Mouse (Mus musculus) liver, embryonic 14.5 days (tissue): ENCODE results near the gene St14. TPM values are rescaled to one million over a fixed set of nuclear protein-coding genes. Genes with fewer than 3 reads are reported as not detected.

Experiments used
- ATAC-seq: fragments of 200-750 bp; cut with Nextera tagmentation; 2 replicates; pipeline ENCODE4 v1.8.0; 2017; ENCODE audit warnings: moderate number of reproducible peaks, mild to moderate bottlenecking, moderate library complexity; ENCODE audit not compliant: insufficient read depth
- DNase-seq, 3 experiments: peaks; one replicate each; pipeline ENCODE4 v3.0.0-alpha.2; 2012 to 2013; ENCODE audit warnings: low read depth in 3 of 3, low spot score in 3 of 3
- H3K27ac ChIP-seq: fragments of 300-500 bp; sonication (generic); 2 replicates; pipeline ENCODE4 v1.5.1; 2014; ENCODE audit warnings: moderate library complexity, mild to moderate bottlenecking, control low read depth, inconsistent platforms
- H3K27me3 ChIP-seq: fragments of 300-500 bp; sonication (generic); 2 replicates; pipeline ENCODE4 v1.6.1; 2014; ENCODE audit warnings: mild to moderate bottlenecking, low read length, moderate library complexity; ENCODE audit not compliant: control insufficient read depth, insufficient read depth
- H3K36me3 ChIP-seq: fragments of 300-500 bp; sonication (generic); replicated peaks from 2 replicates; pipeline ENCODE4 v1.6.1; 2014; ENCODE audit warnings: low read depth; ENCODE audit not compliant: control insufficient read depth, insufficient read depth
- H3K4me1 ChIP-seq, 2 experiments: fragments of 200-500 bp in 1 of 2; fragments of 300-500 bp in 1 of 2; sonication (generic) in 1 of 2; replicated peaks; 2 replicates each; pipeline ENCODE4 v1.6.1; 2012 to 2014; ENCODE audit warnings: antibody characterized with exemption in 1 of 2, inconsistent platforms in 1 of 2, low read length in 1 of 2; ENCODE audit not compliant: control insufficient read depth in 2 of 2, insufficient read depth in 2 of 2
- H3K4me2 ChIP-seq: fragments of 300-500 bp; sonication (generic); 2 replicates; pipeline ENCODE4 v1.6.1; 2014; ENCODE audit warnings: low read depth, mild to moderate bottlenecking, control low read depth, moderate library complexity
- H3K4me3 ChIP-seq, 2 experiments: fragments of 200-500 bp in 1 of 2; fragments of 300-500 bp in 1 of 2; sonication (generic) in 1 of 2; 2 replicates each; pipeline ENCODE4 v1.5.1; 2012 to 2014; ENCODE audit warnings: low read depth in 2 of 2, low read length in 2 of 2, mild to moderate bottlenecking in 2 of 2, control low read depth in 1 of 2, inconsistent platforms in 1 of 2, moderate library complexity in 1 of 2; ENCODE audit not compliant: insufficient read depth in 1 of 2
- H3K9ac ChIP-seq: fragments of 300-500 bp; sonication (generic); replicated peaks from 2 replicates; pipeline ENCODE4 v1.6.1; 2014; ENCODE audit warnings: mild to moderate bottlenecking, control low read depth, moderate library complexity
- H3K9me3 ChIP-seq: fragments of 300-500 bp; sonication (generic); 2 replicates; pipeline ENCODE4 v1.6.1; 2016; ENCODE audit warnings: low read length, mixed read lengths; ENCODE audit not compliant: control insufficient read depth
- CTCF ChIP-seq: IDR thresholded peaks from 2 replicates; pipeline ENCODE4 v1.5.1; 2016; ENCODE audit warnings: antibody characterized with exemption, low read depth, control low read depth
- EP300 ChIP-seq: IDR thresholded peaks from 2 replicates; pipeline ENCODE4 v1.6.1; 2016; ENCODE audit warnings: antibody characterized with exemption, low read depth
- WGBS: fragments of 180-500 bp; shearing (Covaris S2); extraction: QIAGEN DNeasy Blood & Tissue Kit; methylation state at CpG from one replicate; pipeline ENCODE4 v1.1.7; 2014; ENCODE audit not compliant: insufficient replicate concordance; 5-methylcytosine and 5-hydroxymethylcytosine counted together
- polyA plus RNA-seq, 2 experiments: library from polyadenylated mRNA; depleted of rRNA in 1 of 2; stranded (reverse) in 1 of 2; unstranded in 1 of 2; fragments of >200 nt; fragmentation: Nextera tagmentation in 1 of 2; extraction: Ambion mirVana in 1 of 2; gene quantifications; 2 replicates each; pipeline versions ENCODE4 v1.2.1 to v1.2.3; 2012 to 2014

St14 gene
- polyA plus RNA-seq, 2 experiments: 0.33 to 0.37 TPM

GRCm38 (mm10) chr9:31090081-31091023 lies 41.3 kb downstream of the St14 start:
- ATAC-seq: no peak
- no peak overlapping the region for H3K4me3 ChIP-seq
- WGBS: 56% methylated on average over 29 of the region's 29 CpGs
- H3K27ac ChIP-seq: no peak overlapping the region
- H3K9me3 ChIP-seq: no peaks in the 10 kb centered on the region
- no peaks in the 10 kb centered on the region for H3K36me3 ChIP-seq
- no peaks in the 10 kb centered on the region for H3K4me1 ChIP-seq
- no peak for TF ChIP-seq EP300
- no peak for TF ChIP-seq CTCF
- H3K9ac ChIP-seq: no peak overlapping the region
- no peaks in the 10 kb centered on the region for H3K27me3 ChIP-seq
- no peak overlapping the region for H3K4me2 ChIP-seq
- no peak for DNase-seq

GRCm38 (mm10) chr9:31089541-31089940 lies 42.1 kb downstream of the St14 start:
- Histone ChIP-seq H3K4me3 (no peak overlapping the region), H3K9me3 (no peaks in the 10 kb centered on the region), H3K27me3 (no peaks in the 10 kb centered on the region), H3K9ac (no peak overlapping the region), H3K36me3 (no peaks in the 10 kb centered on the region), H3K27ac (no peak overlapping the region), H3K4me1 (no peaks in the 10 kb centered on the region), H3K4me2 (no peak overlapping the region)
- no peak for TF ChIP-seq CTCF
- TF ChIP-seq EP300: no peak
- no peak for ATAC-seq
- DNase-seq: no peak
- WGBS: 64% methylated on average over 9 of the region's 9 CpGs

GRCm38 (mm10) chr9:31088883-31089282 lies 42.8 kb downstream of the St14 start:
- Histone ChIP-seq H3K27ac (no peak overlapping the region), H3K36me3 (no peaks in the 10 kb centered on the region), H3K4me3 (no peak overlapping the region), H3K9ac (no peak overlapping the region), H3K4me2 (no peak overlapping the region), H3K9me3 (no peaks in the 10 kb centered on the region), H3K4me1 (0 out of 4 replicates have a peak, but pooled peaks cover 0 to 3% of the 10 kb centered on the region in 2 experiments), H3K27me3 (no peaks in the 10 kb centered on the region)
- DNase-seq: no peak
- TF ChIP-seq EP300 (no peak), CTCF (no peak)
- no peak for ATAC-seq
- 53% methylated on average over 4 of the region's 4 CpGs for WGBS

- H3K4me2 ChIP-seq: no peak overlapping the region
- no peaks in the 10 kb centered on the region for H3K27me3 ChIP-seq
- no peak overlapping the region for H3K27ac ChIP-seq
- ATAC-seq (no peak), DNase-seq (no peak)
- H3K4me1 ChIP-seq: 0 out of 4 replicates have a peak, but pooled peaks cover 0 to 3% of the 10 kb centered on the region in 2 experiments
- H3K9me3 ChIP-seq: no peaks in the 10 kb centered on the region
- no peak overlapping the region for H3K4me3 ChIP-seq
- WGBS: 33% methylated on average over 3 of the region's 3 CpGs
- H3K9ac ChIP-seq: no peak overlapping the region
- TF ChIP-seq EP300 (no peak), CTCF (no peak)
- no peaks in the 10 kb centered on the region for H3K36me3 ChIP-seq
Measured at GRCm38 (mm10) chr9:31088116-31088515, 43.5 kb downstream of the St14 start.

GRCm38 (mm10) chr9:31087466-31087865 lies 44.2 kb downstream of the St14 start:
- no peaks in the 10 kb centered on the region for H3K27me3 ChIP-seq
- H3K4me2 ChIP-seq: no peak overlapping the region
- TF ChIP-seq CTCF (no peak), EP300 (no peak)
- DNase-seq (no peak), ATAC-seq (no peak)
- H3K4me1 ChIP-seq: 0 out of 4 replicates have a peak, but pooled peaks cover 0 to 3% of the 10 kb centered on the region in 2 experiments
- H3K27ac ChIP-seq: no peak overlapping the region
- no peaks in the 10 kb centered on the region for H3K9me3 ChIP-seq
- no peak overlapping the region for H3K9ac ChIP-seq
- no peaks in the 10 kb centered on the region for H3K36me3 ChIP-seq
- 56% methylated on average over 4 of the region's 4 CpGs for WGBS
- H3K4me3 ChIP-seq: no peak overlapping the region
